Mouse (Mus musculus) CH12.LX (cell line): ENCODE results near the gene Rab3ip. TPM values are rescaled to one million over a fixed set of nuclear protein-coding genes. Genes with fewer than 3 reads are reported as not detected.

Source experiments
- DNase-seq: peaks from one replicate; pipeline ENCODE4 v3.0.0-alpha.2; 2013; ENCODE audit errors: extremely low read depth
- H3K27ac ChIP-seq: 2 replicates; pipeline ENCODE4 v1.5.1; 2012; ENCODE audit warnings: low read depth, mild to moderate bottlenecking, control low read depth, moderate library complexity; ENCODE audit not compliant: insufficient read depth
- H3K27me3 ChIP-seq: replicated peaks from 2 replicates; pipeline ENCODE3; 2012; ENCODE audit warnings: inconsistent platforms
- H3K36me3 ChIP-seq, 2 experiments: replicated peaks in 1 of 2; 2 replicates each; pipeline versions ENCODE3 to v1.6.1; 2012; ENCODE audit warnings: inconsistent platforms in 1 of 2, low read length in 1 of 2, mild to moderate bottlenecking in 1 of 2, mixed read lengths in 1 of 2, moderate library complexity in 1 of 2; ENCODE audit not compliant: control insufficient read depth in 1 of 2, insufficient read depth in 1 of 2
- H3K4me1 ChIP-seq, 2 experiments: 2 replicates each; pipeline ENCODE4 v1.6.1; 2012; ENCODE audit warnings: inconsistent platforms in 1 of 2, moderate library complexity in 1 of 2; ENCODE audit not compliant: insufficient read depth in 2 of 2, control insufficient read depth in 1 of 2
- H3K4me2 ChIP-seq: 2 replicates; pipeline ENCODE4 v1.6.1; 2012; ENCODE audit warnings: low read depth, mild to moderate bottlenecking, control low read depth; ENCODE audit not compliant: poor library complexity, insufficient read depth, severe bottlenecking
- H3K4me3 ChIP-seq, 3 experiments: fragments of 150-350 bp in 1 of 3; sonication (generic) in 1 of 3; replicated peaks in 1 of 3; 2 replicates each; pipeline versions ENCODE3 to v1.5.1; 2011 to 2012; ENCODE audit warnings: low read depth in 2 of 3, low read length in 2 of 3, mild to moderate bottlenecking in 2 of 3, moderate library complexity in 2 of 3, control low read depth in 1 of 3, improper control_type of control experiment in 1 of 3, inconsistent platforms in 1 of 3, mixed read lengths in 1 of 3; ENCODE audit not compliant: poor library complexity in 1 of 3
- H3K79me2 ChIP-seq: replicated peaks from 2 replicates; pipeline ENCODE4 v1.6.1; 2012; ENCODE audit warnings: mild to moderate bottlenecking, moderate library complexity; ENCODE audit not compliant: control insufficient read depth, poor library complexity, insufficient read depth, severe bottlenecking; ENCODE audit errors: extremely low read depth
- H3K9ac ChIP-seq: 2 replicates; pipeline ENCODE4 v1.6.1; 2012; ENCODE audit warnings: low read depth, mild to moderate bottlenecking, control low read depth, moderate library complexity; ENCODE audit not compliant: insufficient read depth
- H3K9me3 ChIP-seq: replicated peaks from 2 replicates; pipeline ENCODE3; 2012; ENCODE audit warnings: low read length, inconsistent platforms, mixed read lengths
- CHD1 ChIP-seq: IDR thresholded peaks from 2 replicates; pipeline ENCODE4 v1.6.1; 2012; ENCODE audit warnings: low read depth, low read length, improper control_type of control experiment, inconsistent platforms
- E2F4 ChIP-seq: IDR thresholded peaks from 2 replicates; pipeline ENCODE4 v1.6.1; 2011; ENCODE audit warnings: low read depth, low read length, improper control_type of control experiment; ENCODE audit not compliant: insufficient replicate concordance
- ELF1 ChIP-seq: IDR thresholded peaks from 2 replicates; pipeline ENCODE4 v1.6.1; 2014; ENCODE audit warnings: low read depth, mild to moderate bottlenecking, inconsistent platforms, low read length, improper control_type of control experiment
- GABPA ChIP-seq: IDR thresholded peaks from 2 replicates; pipeline ENCODE4 v1.6.1; 2012; ENCODE audit warnings: low read depth, low read length, improper control_type of control experiment, inconsistent platforms; ENCODE audit not compliant: insufficient replicate concordance
- JUN ChIP-seq: IDR thresholded peaks from 2 replicates; pipeline ENCODE4 v1.6.1; 2011; ENCODE audit warnings: low read depth, mild to moderate bottlenecking, low read length, improper control_type of control experiment, moderate library complexity; ENCODE audit not compliant: insufficient read depth
- JUND ChIP-seq: conservative IDR thresholded peaks from 2 replicates; pipeline ENCODE4 v1.6.1; 2011; ENCODE audit warnings: low read depth, low read length, improper control_type of control experiment
- KAT2A ChIP-seq: IDR thresholded peaks from 2 replicates; pipeline ENCODE4 v1.6.1; 2012; ENCODE audit warnings: low read length, improper control_type of control experiment, inconsistent platforms; ENCODE audit not compliant: insufficient replicate concordance
- MAFK ChIP-seq: IDR thresholded peaks from 2 replicates; pipeline ENCODE4 v1.6.1; 2011; ENCODE audit warnings: low read length, improper control_type of control experiment; ENCODE audit not compliant: insufficient replicate concordance
- MEF2A ChIP-seq: IDR thresholded peaks from 2 replicates; pipeline ENCODE4 v1.6.1; 2014; ENCODE audit warnings: low read depth, mild to moderate bottlenecking, inconsistent platforms, low read length, improper control_type of control experiment, borderline replicate concordance
- MYC ChIP-seq: IDR thresholded peaks from 2 replicates; pipeline ENCODE4 v1.6.1; 2011; ENCODE audit warnings: low read depth, mild to moderate bottlenecking, improper control_type of control experiment, low read length
- RCOR1 ChIP-seq: conservative IDR thresholded peaks from 2 replicates; pipeline ENCODE4 v1.6.1; 2012; ENCODE audit warnings: low read depth, mild to moderate bottlenecking, inconsistent platforms, low read length, improper control_type of control experiment
- SMC3 ChIP-seq: IDR thresholded peaks from 2 replicates; pipeline ENCODE4 v1.6.1; 2011; ENCODE audit warnings: low read depth, low read length, improper control_type of control experiment
- USF1 ChIP-seq: IDR thresholded peaks from 2 replicates; pipeline ENCODE4 v1.6.1; 2014; ENCODE audit warnings: low read depth, mild to moderate bottlenecking, inconsistent platforms, low read length, improper control_type of control experiment
- ZC3H11A ChIP-seq: IDR thresholded peaks from 2 replicates; pipeline ENCODE4 v1.6.1; 2012; ENCODE audit warnings: low read depth, mild to moderate bottlenecking, inconsistent platforms, low read length, improper control_type of control experiment
- ZMIZ1 ChIP-seq: IDR thresholded peaks from 2 replicates; pipeline ENCODE4 v1.6.1; 2012; ENCODE audit warnings: low read depth, mild to moderate bottlenecking, inconsistent platforms, low read length, improper control_type of control experiment
- ZNF384 ChIP-seq: IDR thresholded peaks from 2 replicates; pipeline ENCODE4 v1.6.1; 2012; ENCODE audit warnings: low read depth, low read length, improper control_type of control experiment, inconsistent platforms
- dilution Hi-C: fragments of 300-500 bp; cut with MboI; formaldehyde crosslinking; loops from 2 replicates; pipeline ENCODE4 v1.14.3; 2020; ENCODE audit warnings: low sequenced_read_pairs; ENCODE audit not compliant: extremely low pct_unique_long_range_greater_than_20kb, extremely low pct_ligation_motif_present
- in situ Hi-C: fragments of 300-500 bp; cut with MboI; formaldehyde crosslinking; loops from 3 replicates; pipeline ENCODE4 v1.14.3; 2019; ENCODE audit warnings: low sequenced_read_pairs, low pct_ligation_motif_present, low pct_unique_long_range_greater_than_20kb, mixed read lengths
- polyA plus RNA-seq: library from polyadenylated mRNA; unstranded; fragments of >175 nt; gene quantifications from 2 replicates; pipeline ENCODE4 v1.2.1, GENCODE M21; 2012; ENCODE audit warnings: low read depth; ENCODE audit not compliant: insufficient read length
- total RNA-seq, 2 experiments: library from RNA; depleted of rRNA; stranded (reverse); fragments of 300-350 nt in 1 of 2; fragments of >200 nt in 1 of 2; gene quantifications; 2 replicates each; pipeline ENCODE4 v1.2.3; 2012 to 2014

Gene Rab3ip
- total and polyA plus RNA-seq, 3 experiments, result 9.3 to 18.3 (median 10.3) TPM

- no peak overlapping the region for H3K9ac ChIP-seq
These were observed 46.1 kb downstream of the Rab3ip start for GRCm38 (mm10) chr10:116904503-116904908.

GRCm38 (mm10) chr10:116896336-116897177, 54.0 kb downstream of the Rab3ip start, which contains the start of gene Myrfl:
Gene Myrfl (minus strand): TSS chr10:116896919.
- no peaks in the 10 kb centered on the region for H3K36me3 ChIP-seq
- no peaks in the 10 kb centered on the region for H3K27me3 ChIP-seq
- no peaks in the 10 kb centered on the region; a peak in 1 of 4 replicates for H3K4me1 ChIP-seq
- no peak within 1 kb of the TSS for H3K27ac ChIP-seq
- no peaks in the 10 kb centered on the region for H3K79me2 ChIP-seq
- TF ChIP-seq KAT2A (no peak), USF1 (no peak), CHD1 (no peak), GABPA (no peak), MAFK (no peak), ZC3H11A (no peak), RCOR1 (no peak), MYC (no peak), ZMIZ1 (no peak), E2F4 (no peak), MEF2A (no peak), ZNF384 (no peak)
- in situ Hi-C loops (no loop called here), dilution Hi-C loops (no loop called here)
- H3K9me3 ChIP-seq, result no peaks in the 10 kb centered on the region
- no peak within 1 kb of the TSS for H3K4me3 ChIP-seq
- no peak within 1 kb of the TSS for H3K4me2 ChIP-seq
- DNase-seq, result no peak
- no peak within 1 kb of the TSS for H3K9ac ChIP-seq

More at GRCm38 (mm10) chr10:116904503-116904908, 46.1 kb downstream of the Rab3ip start:
- 0 out of 4 replicates have a peak, but pooled peaks cover 0 to 2% of the 10 kb centered on the region in 2 experiments for H3K4me1 ChIP-seq
- H3K27ac ChIP-seq, result no peak overlapping the region
- H3K27me3 ChIP-seq, result no peaks in the 10 kb centered on the region
- dilution Hi-C loops, result no loop called here
- no peak overlapping the region for H3K4me3 ChIP-seq
- H3K9me3 ChIP-seq, result no peaks in the 10 kb centered on the region
- in situ Hi-C loops, result no loop called here
- H3K36me3 ChIP-seq, result peaks cover 9 to 37% of the 10 kb centered on the region in 2 experiments
- no peak for DNase-seq
- no peaks in the 10 kb centered on the region for H3K79me2 ChIP-seq
- no peak for TF ChIP-seq JUND
- TF ChIP-seq SMC3, result no peak
- no peak for TF ChIP-seq JUN
- no peak for TF ChIP-seq ELF1
- H3K4me2 ChIP-seq, result no peak overlapping the region
